Mouse (Mus musculus) heart, embryonic 14.5 days (tissue): ENCODE measurements around the gene Tmem131. TPM values are rescaled to one million over a fixed set of nuclear protein-coding genes. Genes with fewer than 3 reads are reported as not detected.

Experiments
- ATAC-seq: fragments of 200-750 bp; cut with Nextera tagmentation; 2 replicates; pipeline ENCODE4 v1.8.0; 2017; ENCODE audit warnings: low read depth, moderate TSS enrichment; ENCODE audit not compliant: insufficient number of reproducible peaks, insufficient read depth, low FRiP score
- H3K27ac ChIP-seq, 2 experiments: fragments of 200-500 bp in 1 of 2; fragments of 300-500 bp in 1 of 2; sonication (generic) in 1 of 2; replicated peaks in 1 of 2; 2 replicates each; pipeline ENCODE4 v1.5.1; 2012 to 2014; ENCODE audit warnings: low read depth in 2 of 2, low read length in 2 of 2, control low read depth in 1 of 2, mild to moderate bottlenecking in 1 of 2, mixed read lengths in 1 of 2; ENCODE audit not compliant: control insufficient read depth in 1 of 2, insufficient read depth in 1 of 2
- H3K27me3 ChIP-seq: fragments of 300-500 bp; sonication (generic); 2 replicates; pipeline ENCODE4 v1.6.1; 2014; ENCODE audit warnings: mild to moderate bottlenecking, low read length, control low read depth; ENCODE audit not compliant: control insufficient read depth, insufficient read depth
- H3K36me3 ChIP-seq: fragments of 300-500 bp; sonication (generic); 2 replicates; pipeline ENCODE4 v1.6.1; 2014; ENCODE audit warnings: mild to moderate bottlenecking, control low read depth, low read length, mixed read lengths; ENCODE audit not compliant: control insufficient read depth, insufficient read depth
- H3K4me1 ChIP-seq, 2 experiments: fragments of 200-500 bp in 1 of 2; fragments of 300-500 bp in 1 of 2; sonication (generic) in 1 of 2; 2 replicates each; pipeline ENCODE4 v1.6.1; 2012 to 2014; ENCODE audit warnings: low read length in 2 of 2, control low read depth in 1 of 2, mixed read lengths in 1 of 2; ENCODE audit not compliant: control insufficient read depth in 2 of 2, insufficient read depth in 2 of 2
- H3K4me2 ChIP-seq: fragments of 300-500 bp; sonication (generic); 2 replicates; pipeline ENCODE4 v1.6.1; 2014; ENCODE audit warnings: mild to moderate bottlenecking, low read length
- H3K4me3 ChIP-seq, 2 experiments: fragments of 200-500 bp in 1 of 2; fragments of 300-500 bp in 1 of 2; sonication (generic) in 1 of 2; 2 replicates each; pipeline ENCODE4 v1.5.1; 2012 to 2014; ENCODE audit warnings: low read length in 2 of 2, mild to moderate bottlenecking in 2 of 2, control low read depth in 1 of 2, low read depth in 1 of 2, moderate library complexity in 1 of 2; ENCODE audit not compliant: control insufficient read depth in 1 of 2, insufficient read depth in 1 of 2
- H3K9ac ChIP-seq: fragments of 300-500 bp; sonication (generic); 2 replicates; pipeline ENCODE4 v1.6.1; 2014; ENCODE audit warnings: mild to moderate bottlenecking, low read length
- H3K9me3 ChIP-seq: fragments of 300-500 bp; sonication (generic); 2 replicates; pipeline ENCODE4 v1.6.1; 2016; ENCODE audit warnings: low read length, control low read depth; ENCODE audit not compliant: control insufficient read depth
- WGBS: fragments of 180-500 bp; shearing (Covaris S2); extraction: QIAGEN DNeasy Blood & Tissue Kit; methylation state at CpG from one replicate; pipeline ENCODE4 v1.1.7; 2014; 5-methylcytosine and 5-hydroxymethylcytosine counted together
- polyA plus RNA-seq: library from polyadenylated mRNA; unstranded; fragments of >200 nt; fragmentation: Nextera tagmentation; extraction: Ambion mirVana; gene quantifications from 2 replicates; pipeline ENCODE4 v1.2.1, GENCODE M21; 2014

Gene Tmem131
- polyA plus RNA-seq, 1 experiment from 2014 or later = 10.0 TPM

- 75% methylated on average over 2 of the region's 2 CpGs for WGBS
- peak overlapping the region; percentile 0; the same call in 1 of the 2 replicates for H3K9ac ChIP-seq
- H3K27ac ChIP-seq = no peak overlapping the region
- H3K4me2 ChIP-seq = peak overlapping the region; percentile 70
- peaks cover 7 to 31% of the 10 kb centered on the region in 2 experiments for H3K4me1 ChIP-seq
- H3K27me3 ChIP-seq = no peaks in the 10 kb centered on the region
- H3K36me3 ChIP-seq = no peaks in the 10 kb centered on the region
- ATAC-seq = no peak
- no peaks in the 10 kb centered on the region for H3K9me3 ChIP-seq
- no peak overlapping the region for H3K4me3 ChIP-seq
These were observed 6.5 kb downstream of the Tmem131 start for GRCm38 (mm10) chr1:36937015-36937414.

DNA sequence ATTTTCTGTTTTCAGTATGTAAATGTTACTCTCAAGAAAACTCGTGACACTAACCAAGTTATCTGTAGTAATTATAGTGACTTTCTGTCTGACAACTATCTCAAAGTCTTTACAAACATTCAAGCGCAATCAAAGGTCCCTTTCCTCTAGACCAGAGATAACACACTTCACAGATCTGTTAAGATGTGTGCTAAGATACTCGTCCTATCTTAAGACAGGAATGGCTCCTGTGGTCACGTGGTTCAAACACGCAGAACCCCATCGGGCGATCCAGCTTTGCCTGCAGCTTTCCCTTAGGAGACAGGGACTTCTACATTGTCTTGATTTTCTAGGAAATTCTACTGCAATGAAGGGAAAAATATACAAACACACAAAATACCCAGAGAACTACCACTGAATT lies 6.9 kb downstream of the Tmem131 start:
- WGBS = 61% methylated on average over 7 of the region's 7 CpGs
- Histone ChIP-seq H3K36me3 (no peaks in the 10 kb centered on the region), H3K9ac (peak overlapping the region; percentile 0; the same call in 1 of the 2 replicates), H3K4me2 (peak overlapping the region; percentile 70; the same call in 1 of the 2 replicates), H3K9me3 (no peaks in the 10 kb centered on the region), H3K27me3 (no peaks in the 10 kb centered on the region), H3K4me1 (peaks cover 7 to 31% of the 10 kb centered on the region in 2 experiments), H3K27ac (no peak overlapping the region), H3K4me3 (no peak overlapping the region)
- no peak for ATAC-seq

- Histone ChIP-seq H3K36me3 (no peaks in the 10 kb centered on the region), H3K4me2 (peak overlapping the region; percentile 2), H3K9ac (no peak overlapping the region), H3K9me3 (no peaks in the 10 kb centered on the region), H3K27ac (no peak overlapping the region), H3K4me1 (peaks cover 7 to 26% of the 10 kb centered on the region in 2 experiments), H3K4me3 (no peak overlapping the region), H3K27me3 (no peaks in the 10 kb centered on the region)
- WGBS = 58% methylated on average over 6 of the region's 6 CpGs
- no peak for ATAC-seq
These were observed 8.7 kb downstream of the Tmem131 start for GRCm38 (mm10) chr1:36934778-36935177.

DNA sequence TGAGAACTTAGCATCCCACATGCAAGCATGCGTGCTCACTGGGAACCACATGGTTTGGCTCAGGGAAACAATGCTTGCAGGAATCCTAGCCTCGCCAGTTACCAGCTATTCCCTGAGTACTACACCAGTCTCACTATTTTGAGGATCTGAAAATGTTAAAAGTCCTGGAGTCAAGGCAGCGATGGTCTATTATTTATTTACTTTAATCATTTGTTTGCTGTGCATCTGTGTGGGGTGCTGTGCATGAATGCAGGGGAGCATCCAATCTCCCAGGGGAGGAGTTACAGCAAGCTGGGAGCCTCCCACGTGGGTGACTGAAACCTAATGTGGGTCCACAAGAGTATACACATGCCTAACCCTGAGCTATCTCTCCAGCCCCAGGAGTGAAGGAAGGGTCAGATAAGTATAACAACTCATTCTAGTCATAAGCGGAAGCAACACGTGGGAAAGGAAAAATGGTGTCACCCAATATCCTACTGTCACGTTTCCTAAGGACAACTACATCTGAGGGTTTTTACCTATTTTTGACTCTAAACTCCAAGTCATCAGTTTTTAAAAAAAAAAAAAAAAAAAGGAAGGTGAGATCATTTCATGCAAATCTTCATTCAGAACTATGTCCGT lies 9.4 kb downstream of the Tmem131 start:
- Histone ChIP-seq H3K4me3 (no peak overlapping the region), H3K27me3 (no peaks in the 10 kb centered on the region), H3K4me1 (peaks cover 8 to 31% of the 10 kb centered on the region in 2 experiments), H3K27ac (no peak overlapping the region), H3K9ac (no peak overlapping the region), H3K9me3 (no peaks in the 10 kb centered on the region), H3K4me2 (0 out of 2 replicates have a peak overlapping the region, but pooled peaks have one; percentile 2), H3K36me3 (no peaks in the 10 kb centered on the region)
- WGBS = 37% methylated on average over 8 of the region's 8 CpGs
- ATAC-seq = peak; percentile 50; the same call in 1 of the 2 replicates

DNA sequence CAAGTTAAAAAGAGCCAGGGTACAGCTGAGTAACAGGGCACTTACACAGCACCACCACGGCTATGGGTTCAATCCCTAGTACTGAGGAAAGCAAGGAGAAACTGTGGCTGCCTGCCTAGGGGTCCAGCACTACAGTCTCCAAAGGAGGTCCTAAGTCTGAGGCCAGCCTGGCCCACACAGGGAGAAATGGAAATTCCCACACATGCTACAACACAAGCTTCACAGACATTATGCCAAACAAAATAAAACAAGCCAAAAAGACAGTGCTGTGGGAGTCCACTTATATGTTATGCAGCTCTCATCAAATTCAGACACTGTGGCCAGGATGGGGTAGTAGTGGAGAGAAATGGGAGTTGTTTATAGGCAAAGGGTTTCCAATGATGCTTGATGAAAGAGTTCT lies 11.2 kb downstream of the Tmem131 start:
- Histone ChIP-seq H3K27me3 (no peaks in the 10 kb centered on the region), H3K4me1 (peaks cover 11 to 36% of the 10 kb centered on the region in 2 experiments), H3K4me2 (no peak overlapping the region), H3K36me3 (no peaks in the 10 kb centered on the region), H3K9ac (no peak overlapping the region), H3K27ac (no peak overlapping the region), H3K4me3 (no peak overlapping the region), H3K9me3 (no peaks in the 10 kb centered on the region)
- 86% methylated on average over 1 of the region's 1 CpGs for WGBS
- ATAC-seq = no peak

GRCm38 (mm10) chr1:36930911-36931310 lies 12.6 kb downstream of the Tmem131 start:
- 85% methylated on average over 8 of the region's 8 CpGs for WGBS
- Histone ChIP-seq H3K4me1 (peaks cover 17 to 43% of the 10 kb centered on the region in 2 experiments), H3K27ac (no peak overlapping the region), H3K27me3 (no peaks in the 10 kb centered on the region), H3K4me2 (no peak overlapping the region), H3K36me3 (no peaks in the 10 kb centered on the region), H3K9ac (no peak overlapping the region), H3K4me3 (no peak overlapping the region), H3K9me3 (no peaks in the 10 kb centered on the region)
- no peak for ATAC-seq

DNA sequence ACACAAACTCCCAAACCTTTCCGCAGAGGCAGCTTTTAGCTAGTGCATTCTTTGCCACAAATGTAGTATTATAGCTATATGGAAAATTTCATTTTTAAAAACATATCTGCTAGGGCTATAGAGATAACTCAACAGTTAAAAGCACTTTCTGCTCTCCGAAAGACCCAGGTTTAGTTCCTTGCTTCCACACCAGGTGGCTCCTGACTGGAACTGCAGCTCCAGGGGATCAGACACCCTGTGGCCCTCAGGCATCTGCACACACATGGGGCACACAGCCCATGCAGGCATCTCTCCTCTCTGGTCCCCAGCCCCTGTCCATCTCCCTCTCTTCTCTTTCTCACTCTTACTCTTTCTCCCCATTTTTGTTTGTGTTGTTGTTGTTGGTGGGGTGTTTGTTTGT lies 13.5 kb downstream of the Tmem131 start:
- Histone ChIP-seq H3K36me3 (no peaks in the 10 kb centered on the region), H3K27ac (no peak overlapping the region), H3K4me1 (peaks cover 17 to 42% of the 10 kb centered on the region in 2 experiments), H3K27me3 (no peaks in the 10 kb centered on the region), H3K9ac (no peak overlapping the region), H3K4me3 (no peak overlapping the region), H3K4me2 (no peak overlapping the region), H3K9me3 (no peaks in the 10 kb centered on the region)
- 80% methylated on average over 2 of the region's 2 CpGs for WGBS
- ATAC-seq = no peak
